Mouse (Mus musculus): ENCODE data around the gene Gtsf1l. TPM values are rescaled to one million over a fixed set of nuclear protein-coding genes. Genes with fewer than 3 reads are reported as not detected.
"Not testable (repeated sequence)": the region's sequence is repeated elsewhere in the genome, so short reads cannot be mapped to it uniquely, and the experiment has no call there.

Gtsf1l gene
- polyA plus RNA-seq, 1 experiment from 2014 or later, result not detected

- Histone ChIP-seq H3K27me3 (ENCODE audit: control insufficient read depth, insufficient read depth, low read length) (no peaks in the 10 kb centered on the region), H3K27ac (ENCODE audit: low read depth, low read length) (no peak overlapping the region), H3K4me1 (ENCODE audit: control insufficient read depth, insufficient read depth, low read length) (no peaks in the 10 kb centered on the region), H3K36me3 (ENCODE audit: control insufficient read depth, insufficient read depth, low read length) (peaks cover 22% of the 10 kb centered on the region), H3K9ac (ENCODE audit: low read depth, low read length) (no peak overlapping the region), H3K9me3 (ENCODE audit: control insufficient read depth, low read length) (no peaks in the 10 kb centered on the region), H3K4me2 (replicated peaks; ENCODE audit: low read depth, low read length) (no peak overlapping the region), H3K4me3 (ENCODE audit: low read length) (no peak overlapping the region)
- ATAC-seq (ENCODE audit: low FRiP score, low TSS enrichment), result no peak
- WGBS, result 78% methylated on average over 8 of the region's 8 CpGs
Measured at GRCm38 (mm10) chr2:163061203-163062118, 26.2 kb downstream of the Gtsf1l start.

- Histone ChIP-seq H3K9ac (ENCODE audit: low read depth, low read length) (no peak overlapping the region), H3K4me2 (replicated peaks; ENCODE audit: low read depth, low read length) (no peak overlapping the region), H3K4me3 (ENCODE audit: low read length) (no peak overlapping the region), H3K27ac (ENCODE audit: low read depth, low read length) (no peak overlapping the region), H3K4me1 (ENCODE audit: control insufficient read depth, insufficient read depth, low read length) (peaks cover 8% of the 10 kb centered on the region), H3K36me3 (ENCODE audit: control insufficient read depth, insufficient read depth, low read length) (peaks cover 22% of the 10 kb centered on the region), H3K9me3 (ENCODE audit: control insufficient read depth, low read length) (no peaks in the 10 kb centered on the region), H3K27me3 (ENCODE audit: control insufficient read depth, insufficient read depth, low read length) (no peaks in the 10 kb centered on the region)
- WGBS, result 86% methylated on average over 6 of the region's 6 CpGs
- ATAC-seq (ENCODE audit: low FRiP score, low TSS enrichment), result no peak
Measured at GRCm38 (mm10) chr2:163060630-163061029, 27.0 kb downstream of the Gtsf1l start.

GRCm38 (mm10) chr2:163058981-163059380 is 28.7 kb downstream of the Gtsf1l start:
- not testable (repeated sequence) for H3K4me3 ChIP-seq (ENCODE audit: low read length); ATAC-seq (ENCODE audit: low FRiP score, low TSS enrichment)
- 94% methylated on average over 6 of the region's 7 CpGs for WGBS

GRCm38 (mm10) chr2:163056584-163056983 is 31.1 kb downstream of the Gtsf1l start:
- no peak overlapping the region for H3K4me3 ChIP-seq (ENCODE audit: low read length)
- no peak for ATAC-seq (ENCODE audit: low FRiP score, low TSS enrichment)
- H3K27me3 ChIP-seq (ENCODE audit: control insufficient read depth, insufficient read depth, low read length), result no peaks in the 10 kb centered on the region
- H3K9me3 ChIP-seq (ENCODE audit: control insufficient read depth, low read length), result no peaks in the 10 kb centered on the region
- H3K9ac ChIP-seq (ENCODE audit: low read depth, low read length), result no peak overlapping the region
- H3K4me1 ChIP-seq (ENCODE audit: control insufficient read depth, insufficient read depth, low read length), result peaks cover 16% of the 10 kb centered on the region
- H3K27ac ChIP-seq (ENCODE audit: low read depth, low read length), result no peak overlapping the region
- H3K36me3 ChIP-seq (ENCODE audit: control insufficient read depth, insufficient read depth, low read length), result peaks cover 2% of the 10 kb centered on the region; the same call in 1 of the 2 replicates
- WGBS, result 77% methylated on average over 9 of the region's 9 CpGs
- no peak overlapping the region for H3K4me2 ChIP-seq (replicated peaks; ENCODE audit: low read depth, low read length)

More at GRCm38 (mm10) chr2:163058981-163059380, 28.7 kb downstream of the Gtsf1l start:
- H3K9me3 ChIP-seq (ENCODE audit: control insufficient read depth, low read length); H3K27me3 ChIP-seq (ENCODE audit: control insufficient read depth, insufficient read depth, low read length); H3K9ac ChIP-seq (ENCODE audit: low read depth, low read length); H3K4me2 ChIP-seq (replicated peaks; ENCODE audit: low read depth, low read length); H3K27ac ChIP-seq (ENCODE audit: low read depth, low read length): not testable (repeated sequence)
- peaks cover 12% of the 10 kb centered on the region for H3K4me1 ChIP-seq (ENCODE audit: control insufficient read depth, insufficient read depth, low read length)
- H3K36me3 ChIP-seq (ENCODE audit: control insufficient read depth, insufficient read depth, low read length), result peaks cover 15% of the 10 kb centered on the region

- 47% methylated on average over 5 of the region's 5 CpGs for WGBS
- peak overlapping the region; percentile 75 for H3K4me3 ChIP-seq (ENCODE audit: low read length)
- H3K27me3 ChIP-seq (ENCODE audit: control insufficient read depth, insufficient read depth, low read length), result no peaks in the 10 kb centered on the region
- no peak overlapping the region for H3K27ac ChIP-seq (ENCODE audit: low read depth, low read length)
- peaks cover 2% of the 10 kb centered on the region; the same call in 1 of the 2 replicates for H3K36me3 ChIP-seq (ENCODE audit: control insufficient read depth, insufficient read depth, low read length)
- no peak for ATAC-seq (ENCODE audit: low FRiP score, low TSS enrichment)
- peak overlapping the region; percentile 98 for H3K4me2 ChIP-seq (replicated peaks; ENCODE audit: low read depth, low read length)
- H3K9me3 ChIP-seq (ENCODE audit: control insufficient read depth, low read length), result no peaks in the 10 kb centered on the region
- peak overlapping the region; percentile 74 for H3K9ac ChIP-seq (ENCODE audit: low read depth, low read length)
- H3K4me1 ChIP-seq (ENCODE audit: control insufficient read depth, insufficient read depth, low read length), result peaks cover 16% of the 10 kb centered on the region
Measured at GRCm38 (mm10) chr2:163055715-163056114, 31.9 kb downstream of the Gtsf1l start.

GRCm38 (mm10) chr2:163054891-163055494 is 32.7 kb downstream of the Gtsf1l start:
- H3K9me3 ChIP-seq (ENCODE audit: control insufficient read depth, low read length), result no peaks in the 10 kb centered on the region
- H3K27me3 ChIP-seq (ENCODE audit: control insufficient read depth, insufficient read depth, low read length), result no peaks in the 10 kb centered on the region
- peak overlapping the region; percentile 75 for H3K4me3 ChIP-seq (ENCODE audit: low read length)
- ATAC-seq (ENCODE audit: low FRiP score, low TSS enrichment), result peak; percentile 40
- H3K27ac ChIP-seq (ENCODE audit: low read depth, low read length), result no peak overlapping the region
- peaks cover 2% of the 10 kb centered on the region; the same call in 1 of the 2 replicates for H3K36me3 ChIP-seq (ENCODE audit: control insufficient read depth, insufficient read depth, low read length)
- H3K4me1 ChIP-seq (ENCODE audit: control insufficient read depth, insufficient read depth, low read length), result peaks cover 16% of the 10 kb centered on the region
- H3K9ac ChIP-seq (ENCODE audit: low read depth, low read length), result peak overlapping the region; percentile 74
- H3K4me2 ChIP-seq (replicated peaks; ENCODE audit: low read depth, low read length), result peak overlapping the region; percentile 98
- WGBS, result under 1% methylated on average over 37 of the region's 38 CpGs

- Histone ChIP-seq H3K9me3 (ENCODE audit: control insufficient read depth, low read length) (no peaks in the 10 kb centered on the region), H3K4me1 (ENCODE audit: control insufficient read depth, insufficient read depth, low read length) (peaks cover 16% of the 10 kb centered on the region), H3K27me3 (ENCODE audit: control insufficient read depth, insufficient read depth, low read length) (no peaks in the 10 kb centered on the region), H3K27ac (ENCODE audit: low read depth, low read length) (no peak within 1 kb of the TSS), H3K4me3 (ENCODE audit: low read length) (peak within 1 kb of the TSS; percentile 75), H3K4me2 (replicated peaks; ENCODE audit: low read depth, low read length) (peak within 1 kb of the TSS; percentile 98), H3K36me3 (ENCODE audit: control insufficient read depth, insufficient read depth, low read length) (no peaks in the 10 kb centered on the region), H3K9ac (ENCODE audit: low read depth, low read length) (peak within 1 kb of the TSS; percentile 74)
- under 1% methylated on average over 48 of the region's 48 CpGs for WGBS
- peak; percentile 100 for ATAC-seq (ENCODE audit: low FRiP score, low TSS enrichment)
Measured at GRCm38 (mm10) chr2:163054335-163054840, 33.3 kb downstream of the Gtsf1l start, which contains the start of gene Mybl2. Mybl2 (plus strand) TSS chr2:163054687.

- 75% methylated on average over 4 of the region's 4 CpGs for WGBS
- H3K4me3 ChIP-seq (ENCODE audit: low read length), result no peak overlapping the region
- no peaks in the 10 kb centered on the region for H3K27me3 ChIP-seq (ENCODE audit: control insufficient read depth, insufficient read depth, low read length)
- no peak overlapping the region for H3K27ac ChIP-seq (ENCODE audit: low read depth, low read length)
- H3K4me2 ChIP-seq (replicated peaks; ENCODE audit: low read depth, low read length), result no peak overlapping the region
- ATAC-seq (ENCODE audit: low FRiP score, low TSS enrichment), result no peak
- H3K9me3 ChIP-seq (ENCODE audit: control insufficient read depth, low read length), result no peaks in the 10 kb centered on the region
- H3K36me3 ChIP-seq (ENCODE audit: control insufficient read depth, insufficient read depth, low read length), result no peaks in the 10 kb centered on the region
- no peak overlapping the region for H3K9ac ChIP-seq (ENCODE audit: low read depth, low read length)
- peaks cover 16% of the 10 kb centered on the region for H3K4me1 ChIP-seq (ENCODE audit: control insufficient read depth, insufficient read depth, low read length)
Measured at GRCm38 (mm10) chr2:163052826-163053225, 34.8 kb downstream of the Gtsf1l start.
